Mouse (Mus musculus) adrenal gland, postnatal 36 days (tissue): ENCODE measurements at regions not wholly inside any gene's neighbourhood (a gene's known extent, or its start where the extent isn't known, plus 50 kb on each side); places are given as distances from the start of the nearest gene placed in this dataset.
A peak's percentile ranks its signal among the peaks of the same experiment; 100 is the strongest.
"Not testable (repeated sequence)": the region's sequence is repeated elsewhere in the genome, so short reads cannot be mapped to it uniquely, and the experiment has no call there.

Source experiments
- DNase-seq, 2 experiments: peaks; one replicate each; pipeline ENCODE4 v3.0.0; 2021; ENCODE audit warnings: mixed read lengths in 1 of 2

DNA sequence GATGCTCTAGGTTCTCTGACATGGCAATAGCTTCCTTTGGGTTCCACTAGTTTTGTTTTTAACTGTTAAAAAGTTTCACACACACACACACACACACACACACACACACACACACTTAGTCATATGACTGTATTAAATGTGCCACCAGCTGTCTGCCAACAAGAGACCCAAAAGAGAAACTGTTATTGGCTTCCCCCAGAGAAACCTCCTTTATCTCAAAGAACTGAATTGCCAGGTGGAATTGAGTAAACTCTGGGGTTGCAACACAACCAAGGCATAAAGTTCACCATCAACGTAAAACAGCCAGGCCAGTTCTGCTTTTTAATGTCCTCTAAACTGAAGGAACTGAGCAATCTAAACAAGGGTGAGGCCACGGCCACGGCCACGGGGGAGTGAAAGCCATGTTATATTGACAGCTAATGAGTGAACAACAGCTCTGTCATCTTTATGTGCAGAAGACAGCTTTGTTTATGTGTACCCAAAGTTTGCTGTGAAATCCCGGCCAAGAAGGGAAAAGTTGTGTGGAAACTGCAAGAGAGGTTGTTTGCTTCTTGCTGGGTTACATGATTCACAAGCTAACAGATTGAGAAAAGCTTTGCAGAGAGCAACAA, 69.3 kb downstream of the Btg1 start:
- DNase-seq: peak in 1 of 2 experiments; percentile 20

DNA sequence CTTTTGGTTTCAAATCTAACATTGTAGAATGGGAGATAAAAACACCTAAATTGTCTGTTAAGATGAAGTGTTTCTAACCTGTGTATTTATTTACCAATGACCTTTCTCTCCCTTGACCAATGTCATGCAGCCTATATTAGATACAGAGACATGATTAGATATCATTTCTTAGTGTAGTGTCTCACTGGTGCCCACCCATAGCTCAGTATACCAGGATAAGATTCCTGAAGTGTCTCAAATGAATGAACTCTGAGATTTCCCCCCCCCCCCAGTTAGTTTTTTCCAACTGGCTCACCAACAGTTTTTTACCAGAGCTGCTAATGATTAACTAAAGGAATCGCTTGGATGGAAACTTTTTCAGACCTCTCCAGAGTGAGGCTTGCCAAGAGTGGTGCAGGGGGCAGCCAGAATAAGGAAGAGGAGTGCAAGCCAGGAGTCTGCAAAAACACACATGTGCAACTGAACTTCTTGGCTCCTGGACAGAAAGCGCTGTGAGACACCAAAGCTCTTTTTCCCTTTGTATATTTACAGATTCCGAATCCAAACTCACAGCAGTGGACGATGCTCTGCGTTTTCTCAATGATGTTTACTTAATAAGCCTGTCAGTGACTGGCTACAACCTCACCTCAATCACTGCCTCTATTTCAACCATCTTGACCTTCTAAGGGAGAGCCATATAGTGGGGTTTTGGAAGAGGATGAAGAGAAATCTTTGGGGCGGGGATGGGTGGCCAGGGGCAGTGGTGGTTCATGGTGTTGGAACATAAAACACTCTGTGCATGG, 70.0 kb downstream of the Btg1 start:
- DNase-seq: peak in 1 of 2 experiments; percentile 29

DNA sequence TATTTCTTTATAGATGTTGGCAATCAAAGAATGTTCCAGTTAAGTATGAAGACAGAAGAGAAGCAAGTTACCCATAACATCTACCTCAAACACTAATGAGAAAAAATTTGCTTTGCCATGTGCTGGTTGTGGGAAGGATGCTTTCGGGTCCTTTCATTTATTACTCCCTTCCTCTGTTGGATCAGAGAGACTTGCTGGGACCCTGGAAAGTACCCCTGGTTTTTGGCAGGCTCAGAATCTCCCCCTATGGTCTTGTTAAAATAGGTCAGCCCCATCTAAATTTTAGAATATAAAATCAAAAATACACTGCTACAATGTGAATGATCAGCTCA, 70.6 kb downstream of the Btg1 start:
- no peak for DNase-seq

DNA sequence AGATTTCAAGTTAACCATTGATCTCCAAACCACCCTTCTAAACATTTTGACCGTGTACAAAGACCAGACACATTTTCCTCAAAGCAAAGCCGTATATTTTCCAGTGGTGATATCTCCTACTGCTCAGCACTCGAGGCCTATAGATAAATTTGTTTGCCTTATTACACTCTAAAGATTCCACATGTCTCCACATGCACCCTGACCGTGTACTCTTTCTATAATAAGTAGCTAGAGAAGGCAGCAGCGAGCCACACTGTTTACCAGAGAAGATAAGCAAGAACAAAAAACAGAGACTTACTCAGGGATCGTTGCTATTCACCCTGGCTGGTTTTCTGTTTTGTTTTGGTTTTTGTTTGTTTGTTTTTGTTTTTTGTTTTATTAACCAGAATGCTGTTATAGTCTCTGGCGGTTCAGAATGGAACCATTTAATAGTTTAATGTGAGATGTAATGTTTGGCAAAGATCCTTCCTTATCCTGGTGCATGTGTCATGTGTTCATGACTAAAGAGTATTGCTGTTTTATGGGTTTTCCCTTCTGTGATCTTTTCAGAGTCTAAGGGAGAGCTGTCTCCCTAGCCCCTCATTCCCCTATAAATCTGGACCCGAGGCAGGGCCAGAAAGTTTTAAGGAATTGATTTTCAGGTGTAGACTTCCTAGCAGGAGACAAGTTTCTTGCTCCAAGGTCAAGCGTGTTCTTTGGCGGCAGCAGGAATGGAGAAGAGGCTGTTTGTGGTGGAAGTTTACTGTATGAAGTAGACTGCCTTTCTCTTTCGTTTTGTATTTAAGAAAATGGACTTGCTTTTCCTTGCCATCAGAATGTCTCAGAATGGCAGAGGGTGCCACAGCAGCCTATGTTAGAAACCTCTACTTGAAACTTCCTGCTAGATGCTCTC, 73.4 kb downstream of the Btg1 start:
- DNase-seq: peak in 1 of 2 experiments; percentile 5

DNA sequence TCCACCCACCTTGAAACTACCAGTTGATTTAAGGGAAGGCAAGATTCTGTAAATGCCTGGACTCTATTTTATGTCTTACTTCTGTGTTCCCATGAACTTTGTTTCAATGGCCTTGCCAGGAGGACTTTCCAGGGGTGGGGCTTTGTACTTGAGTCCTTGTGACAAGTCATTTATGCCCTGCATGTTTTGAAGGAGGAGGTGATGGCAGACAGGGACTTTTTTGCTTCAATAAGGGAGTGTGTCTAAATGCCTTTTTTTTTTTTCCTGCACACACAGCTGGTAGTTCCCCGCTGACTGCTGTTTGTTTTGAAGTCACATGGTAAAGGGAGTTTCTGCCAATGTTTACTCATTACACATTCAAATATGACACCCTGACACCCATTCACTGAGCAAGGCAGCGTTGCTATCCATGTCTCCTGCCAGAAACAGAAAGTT, 74.1 kb downstream of the Btg1 start:
- DNase-seq: peak; percentile 52 to 64

DNA sequence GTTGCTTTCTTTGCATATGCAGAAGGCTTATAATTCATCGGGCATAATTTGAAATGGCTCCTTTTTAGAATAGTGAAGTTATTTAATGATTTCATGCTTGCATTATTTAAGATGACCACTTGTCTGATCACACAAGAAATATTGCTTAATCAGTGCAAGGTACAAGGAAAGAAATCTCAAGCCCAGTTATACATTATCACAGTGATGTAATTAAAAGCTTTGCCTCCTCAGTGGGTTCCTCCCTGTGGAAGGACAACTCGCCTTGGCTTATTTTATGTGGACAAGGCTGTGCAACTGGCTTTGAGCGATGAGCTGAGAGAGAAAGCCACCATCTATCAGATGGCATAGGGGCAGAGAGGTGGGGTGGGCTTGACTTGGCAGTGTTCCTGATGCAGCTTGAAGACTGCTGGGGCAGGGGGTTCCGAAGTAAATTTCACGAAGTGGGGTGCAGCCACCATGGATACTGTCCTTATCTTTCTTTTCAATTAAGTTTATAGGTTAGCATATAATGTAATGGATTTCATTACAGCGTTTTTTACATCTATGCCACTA, 74.6 kb downstream of the Btg1 start:
- no peak for DNase-seq

DNA sequence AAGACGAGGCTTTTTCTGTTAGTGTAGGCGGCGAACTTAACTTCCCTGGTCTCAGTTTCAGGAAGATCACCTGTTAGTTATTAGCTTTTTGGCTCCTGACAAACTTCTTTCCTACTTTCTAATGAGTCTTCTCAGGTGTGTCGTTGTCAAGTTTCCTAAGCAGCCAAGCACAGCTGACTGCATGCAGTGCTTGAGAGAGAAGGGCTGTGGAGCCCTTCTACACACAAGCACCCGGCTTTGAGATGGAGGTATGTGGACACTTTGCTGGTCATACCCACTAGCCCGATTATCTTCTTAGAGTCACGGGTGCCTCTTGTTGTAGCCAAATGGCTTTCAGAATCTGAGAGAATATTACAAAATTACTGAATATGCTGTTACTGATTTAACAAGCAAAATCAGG, 76.0 kb downstream of the Btg1 start:
- no peak for DNase-seq

DNA sequence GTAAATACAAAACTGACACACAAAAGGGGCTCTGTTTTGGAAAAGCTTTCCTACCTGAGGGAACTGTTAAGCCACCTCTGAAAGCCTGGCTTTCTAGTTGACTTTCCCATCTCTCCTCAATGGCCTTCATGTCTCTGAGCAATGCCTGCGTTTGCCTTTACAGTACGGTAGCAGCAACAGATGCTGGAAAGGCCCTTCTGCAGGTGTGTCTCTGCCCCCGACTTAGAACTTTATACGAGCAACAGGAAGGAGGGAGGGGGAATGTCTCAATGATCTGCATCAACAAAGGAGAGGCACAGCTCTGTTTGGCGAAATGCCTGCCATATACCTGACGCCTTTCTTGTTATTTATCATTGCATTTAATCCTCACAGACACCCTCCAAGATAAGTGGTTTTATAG, 77.0 kb downstream of the Btg1 start:
- DNase-seq: no peak

DNA sequence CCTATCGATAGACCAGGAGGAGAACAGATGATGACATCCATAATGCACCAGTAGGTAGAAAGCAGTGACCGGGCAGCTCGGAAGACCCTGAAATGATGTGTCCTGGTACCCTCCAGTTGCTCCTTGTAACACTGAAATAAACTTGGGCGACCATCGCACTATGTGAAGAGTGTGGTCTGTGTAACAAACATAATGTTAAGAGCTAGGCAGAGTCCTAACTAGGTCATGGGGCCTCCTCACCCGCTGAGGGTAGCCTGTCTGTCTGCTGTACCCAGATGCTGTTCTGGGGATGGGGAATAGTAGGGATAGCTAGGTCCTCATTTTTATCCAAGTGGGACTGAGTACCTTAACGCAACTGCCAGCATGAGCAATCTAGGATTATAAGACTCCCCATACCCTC, 79.8 kb downstream of the Btg1 start:
- no peak for DNase-seq

DNA sequence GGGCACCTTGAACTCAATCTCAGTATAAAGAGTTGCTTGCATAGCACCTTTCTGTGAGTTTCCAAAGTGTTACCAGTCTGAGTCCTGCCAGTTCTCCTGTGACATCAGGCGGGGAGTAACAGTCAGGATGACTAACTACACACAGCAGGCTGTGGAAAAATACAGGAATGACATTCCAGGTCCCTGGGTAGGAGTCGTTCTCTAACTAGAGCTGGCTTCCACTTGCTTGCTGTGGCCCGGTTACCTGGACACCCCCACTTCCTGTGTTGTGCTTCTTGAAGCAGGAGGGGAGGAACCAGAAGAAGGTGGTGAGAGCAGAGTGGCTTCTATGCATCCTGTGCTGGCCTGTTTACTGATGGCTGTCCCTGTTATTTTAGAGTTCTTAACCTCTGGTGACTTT, 81.0 kb downstream of the Btg1 start:
- peak; percentile 35 to 55 for DNase-seq

DNA sequence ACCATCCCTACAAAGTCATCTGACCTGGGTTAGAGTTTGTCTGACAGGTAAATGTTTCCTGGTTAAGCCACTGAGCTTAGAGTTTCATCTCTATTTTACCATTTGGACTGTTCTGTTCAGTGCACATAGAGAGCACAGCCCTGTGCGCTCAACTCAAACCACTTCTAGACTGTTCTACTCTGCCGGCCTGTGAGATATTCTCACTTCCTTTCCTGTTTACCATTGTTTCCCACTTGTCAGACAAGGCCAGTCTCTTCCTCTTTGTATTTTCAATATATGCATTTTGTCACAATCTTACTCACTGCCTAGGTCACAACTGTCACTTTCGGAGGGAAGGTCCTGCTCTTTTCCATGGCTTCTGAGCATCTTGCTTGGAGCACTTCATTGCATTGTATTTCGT, 89.8 kb downstream of the Btg1 start:
- no peak for DNase-seq

DNA sequence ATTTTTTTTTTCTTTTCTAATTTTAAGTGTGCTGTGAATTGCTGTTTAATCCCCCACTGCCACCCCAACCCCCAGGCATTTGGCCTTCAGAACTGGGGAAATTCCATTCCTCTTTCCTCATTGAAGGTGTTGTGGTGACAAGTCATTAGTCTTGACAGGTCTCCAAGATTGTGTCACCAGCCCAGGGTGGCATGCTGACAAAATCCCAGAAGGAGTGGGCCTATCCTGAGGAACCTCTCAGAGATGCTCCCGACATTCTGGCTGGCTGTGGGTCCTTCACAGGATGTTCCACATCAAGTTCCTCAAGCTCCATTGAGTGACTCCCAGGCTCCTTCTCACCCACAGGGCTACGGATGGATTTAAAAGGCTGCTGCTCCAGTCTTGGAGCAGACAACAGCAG, 91.7 kb downstream of the Btg1 start:
- DNase-seq: peak in 1 of 2 experiments; percentile 2

DNA sequence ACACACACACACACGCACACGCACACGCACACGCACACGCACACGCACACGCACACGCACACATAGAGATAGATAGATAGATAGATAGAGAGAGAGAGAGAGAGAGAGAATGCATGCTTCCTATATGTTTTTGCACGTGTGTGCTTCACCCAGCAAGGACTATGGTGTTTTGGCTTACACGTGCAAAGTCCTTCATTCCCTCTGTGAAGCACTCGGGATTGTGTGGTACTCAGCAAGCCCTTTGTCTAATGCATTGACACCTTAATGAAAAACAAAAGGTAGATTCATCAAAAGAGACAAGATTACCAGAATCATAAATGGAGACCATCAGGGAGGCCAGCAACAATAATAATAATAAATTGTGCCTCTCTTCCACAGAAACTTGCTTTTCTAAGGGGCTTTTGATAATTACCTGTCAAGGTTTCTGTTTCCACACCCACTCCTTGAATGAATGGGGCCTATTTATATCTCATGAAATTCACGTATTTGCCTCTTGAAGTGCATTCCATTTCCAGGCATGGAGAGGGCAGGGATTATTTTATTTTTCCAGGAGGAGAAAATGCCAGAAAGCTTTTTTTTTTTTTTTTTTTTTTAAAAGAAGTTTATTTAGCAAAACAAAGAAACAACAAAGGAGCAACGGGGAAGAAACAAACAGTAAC, 93.0 kb downstream of the Btg1 start:
- no peak for DNase-seq

DNA sequence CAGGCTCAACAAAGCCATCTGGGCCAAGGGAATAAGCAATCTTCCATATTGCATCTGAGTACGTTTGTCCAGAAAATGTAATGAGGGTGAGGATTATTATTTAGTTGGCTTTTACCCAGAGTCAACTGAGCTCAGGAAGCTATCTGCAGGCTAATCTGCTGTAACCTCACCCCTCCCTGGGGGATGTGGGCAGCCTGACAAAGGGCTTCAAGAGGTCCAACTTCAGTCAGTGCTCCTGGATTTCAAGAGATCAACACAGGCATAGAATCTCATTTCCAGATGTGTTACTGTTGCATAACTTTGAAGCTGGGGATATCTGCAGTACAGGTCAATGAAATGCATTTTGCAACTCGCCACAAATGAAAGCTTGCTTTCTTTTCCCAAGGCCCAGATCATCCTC, 95.2 kb downstream of the Btg1 start:
- DNase-seq: no peak

DNA sequence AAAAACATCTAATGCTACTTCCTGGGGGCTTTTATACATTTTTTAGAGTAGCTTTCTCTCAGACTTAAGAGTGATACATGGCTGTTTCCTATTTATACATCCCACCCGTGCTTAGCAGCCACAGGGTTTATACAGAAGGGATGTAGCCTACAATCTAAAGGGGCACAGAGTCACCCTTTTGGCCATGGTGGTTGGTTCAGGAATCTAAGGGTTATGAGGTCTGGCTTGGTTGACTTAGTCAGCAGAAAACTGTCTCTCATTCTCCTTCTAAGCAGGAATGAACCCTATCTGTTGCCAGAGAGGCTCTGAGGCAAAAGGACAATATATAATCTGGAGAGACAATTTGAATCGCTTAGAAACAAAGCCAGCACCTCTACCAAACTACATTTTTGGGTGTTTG, 97.9 kb downstream of the Btg1 start:
- DNase-seq: no peak

DNA sequence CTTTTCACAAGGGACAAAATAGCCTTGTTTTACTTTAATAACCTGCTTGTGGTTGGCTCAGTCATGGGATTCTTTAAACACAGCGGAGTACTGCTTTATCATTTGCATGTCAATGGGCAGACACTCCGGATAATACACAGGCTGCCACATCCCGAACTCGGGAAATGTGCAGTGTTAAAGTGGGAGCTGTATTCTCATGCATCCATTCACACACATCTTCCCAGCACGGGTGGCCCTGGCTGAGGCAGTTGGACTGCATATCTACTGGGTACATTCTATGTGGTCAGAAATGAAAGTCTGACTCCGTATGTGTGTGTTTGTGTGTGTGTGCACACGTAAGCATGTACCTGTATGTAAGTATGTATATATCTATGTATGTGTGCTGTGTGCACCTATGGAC, 100.5 kb downstream of the Btg1 start:
- DNase-seq: no peak

DNA sequence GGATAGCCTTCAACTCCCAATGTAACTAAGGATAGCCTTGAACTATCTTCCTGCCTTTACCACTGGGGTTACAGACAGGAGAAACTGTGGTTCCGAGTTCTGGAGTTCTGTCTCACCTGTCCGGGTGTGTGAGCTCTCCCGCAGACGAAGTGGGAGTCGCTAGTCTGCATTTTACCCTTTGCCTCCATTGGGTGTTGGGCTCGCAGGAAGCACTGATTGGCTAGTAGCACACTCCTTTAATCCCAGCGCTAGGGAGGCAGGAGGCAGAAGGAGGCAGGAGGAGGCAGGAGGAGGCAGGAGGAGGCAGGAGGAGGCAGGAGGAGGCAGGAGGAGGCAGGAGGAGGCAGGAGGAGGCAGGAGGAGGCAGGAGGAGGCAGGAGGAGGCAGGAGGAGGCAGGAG, 101.9 kb downstream of the Btg1 start:
- DNase-seq: not testable (repeated sequence)

DNA sequence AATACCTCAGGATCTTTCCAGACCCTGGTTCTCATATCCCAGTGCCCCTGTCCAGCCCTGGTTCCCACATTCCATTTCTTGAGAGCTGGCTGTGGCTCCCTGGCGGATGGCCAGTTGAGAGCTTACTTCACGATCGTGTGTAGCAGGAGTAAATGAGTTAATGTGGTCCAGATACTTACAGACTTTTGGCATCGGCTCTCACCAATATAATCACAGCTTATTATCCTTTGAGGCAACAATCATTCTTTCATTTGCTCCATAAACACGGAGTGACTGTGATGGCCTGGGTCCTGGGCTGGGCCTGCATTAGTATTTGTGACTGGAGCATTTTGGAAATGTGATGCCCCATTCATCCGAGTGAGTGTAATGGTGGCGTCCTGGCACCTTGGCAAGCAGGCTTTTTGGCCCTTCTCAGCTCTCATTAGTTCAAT, 103.5 kb downstream of the Btg1 start:
- DNase-seq: peak in 1 of 2 experiments; percentile 11

DNA sequence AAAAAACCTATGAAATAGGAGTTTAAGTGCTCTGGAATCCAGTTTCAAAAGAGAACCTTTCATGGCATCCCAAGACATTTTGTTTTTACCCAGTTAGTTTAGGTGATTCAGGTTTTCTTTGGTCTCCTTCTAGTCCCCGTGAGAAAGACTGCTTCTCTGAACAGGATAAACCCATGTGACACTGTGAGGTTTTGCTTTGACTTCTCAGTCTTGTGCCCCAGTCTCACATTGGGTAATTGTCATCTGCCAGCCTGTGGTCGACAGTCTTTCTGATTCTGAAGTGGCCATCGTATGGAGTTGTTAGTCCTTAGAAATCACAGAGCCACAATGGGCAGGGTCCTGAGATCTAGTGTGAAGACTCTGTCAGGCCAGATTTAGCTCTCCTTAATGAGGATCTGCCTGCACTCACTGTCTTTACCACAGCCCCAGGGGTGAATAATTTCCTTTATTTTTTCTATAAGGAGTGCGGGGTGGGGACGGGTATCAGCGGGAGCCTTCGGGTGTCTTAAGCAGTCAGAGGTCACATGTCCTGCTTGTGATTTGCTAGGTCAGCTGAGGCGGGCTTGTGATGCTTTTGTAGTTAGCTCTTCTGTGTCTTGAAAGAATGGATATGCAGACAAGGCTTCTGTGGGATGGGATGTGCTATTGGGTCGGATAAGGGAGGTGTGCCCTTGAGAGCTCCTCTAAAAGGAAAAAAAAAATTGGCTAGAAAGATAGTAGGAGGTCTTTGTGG, 104.3 kb downstream of the Btg1 start:
- DNase-seq: no peak

DNA sequence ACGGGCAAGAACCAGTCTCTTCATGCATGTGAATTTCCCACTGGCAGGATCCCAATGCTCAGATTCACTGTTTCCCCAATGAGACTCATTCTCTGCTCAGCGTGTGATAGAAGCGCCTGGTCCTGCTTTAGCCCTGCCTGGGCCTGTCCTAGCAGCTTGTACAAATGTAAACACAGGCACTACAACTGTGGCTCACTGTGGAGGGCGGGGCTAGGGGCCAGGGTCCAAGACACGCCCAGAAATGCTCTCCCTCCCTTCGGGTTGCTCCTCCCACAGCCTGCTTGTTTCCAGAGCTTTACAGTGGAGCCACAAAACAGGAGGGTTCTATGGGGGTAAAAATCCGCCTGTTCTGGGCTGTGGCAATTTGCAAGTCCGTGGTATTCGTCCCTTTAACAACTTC, 105.7 kb downstream of the Btg1 start:
- DNase-seq: peak; percentile 17 to 36

DNA sequence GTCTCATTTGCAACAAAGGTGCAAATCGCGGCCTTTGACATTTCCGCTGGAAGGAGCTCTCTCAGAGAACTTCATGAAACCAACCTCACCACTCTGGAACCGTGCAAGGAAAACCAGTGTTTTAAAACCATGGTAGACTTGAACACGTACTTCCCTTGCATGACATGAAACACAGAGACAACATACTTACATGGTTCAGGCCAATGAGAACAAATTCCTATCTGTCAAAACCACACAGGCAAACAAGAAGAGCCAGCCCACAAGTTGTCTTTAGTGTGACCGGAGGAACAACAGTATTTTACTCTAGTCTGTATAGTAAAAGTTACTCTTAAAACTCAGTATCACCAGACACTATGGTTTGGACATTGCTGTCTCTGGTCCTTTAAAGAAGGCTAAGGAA, 106.3 kb downstream of the Btg1 start:
- no peak for DNase-seq
